Mouse (Mus musculus): ENCODE measurements around the gene Kif2c.
"Not testable (repeated sequence)": the region's sequence is repeated elsewhere in the genome, so short reads cannot be mapped to it uniquely, and the experiment has no call there.

Gene Kif2c

GRCm38 (mm10) chr4:117182759-117183096 is 289 bp upstream of the Kif2c start:
- not testable (repeated sequence) for DNase-seq

GRCm38 (mm10) chr4:117169936-117170335 is 12.5 kb downstream of the Kif2c start:
- DNase-seq: no peak

- no peak for DNase-seq
These were observed 21.3 kb downstream of the Kif2c start for GRCm38 (mm10) chr4:117161183-117161582.

GRCm38 (mm10) chr4:117159666-117160065 is 22.8 kb downstream of the Kif2c start:
- DNase-seq: no peak

- DNase-seq: no peak
These were observed 26.1 kb downstream of the Kif2c start for GRCm38 (mm10) chr4:117156372-117156771.

GRCm38 (mm10) chr4:117155792-117156355 is 26.6 kb downstream of the Kif2c start, which contains the start of gene Rps8:
Rps8 (minus strand) TSS chr4:117156243.
- peak; percentile 89 for DNase-seq

- DNase-seq: no peak
These were observed 27.2 kb downstream of the Kif2c start for GRCm38 (mm10) chr4:117155020-117155791.

GRCm38 (mm10) chr4:117152714-117153113 is 29.7 kb downstream of the Kif2c start:
- no peak for DNase-seq

GRCm38 (mm10) chr4:117151416-117151815 is 31.0 kb downstream of the Kif2c start:
- DNase-seq: no peak

- no peak for DNase-seq
These were observed 32.2 kb downstream of the Kif2c start for GRCm38 (mm10) chr4:117150212-117150733.

GRCm38 (mm10) chr4:117149291-117150211 is 32.9 kb downstream of the Kif2c start:
- no peak for DNase-seq

GRCm38 (mm10) chr4:117148815-117149214 is 33.6 kb downstream of the Kif2c start:
- DNase-seq: no peak

GRCm38 (mm10) chr4:117148047-117148713 is 34.3 kb downstream of the Kif2c start:
- DNase-seq: no peak

- peak; percentile 80 for DNase-seq
These were observed 36.3 kb downstream of the Kif2c start for GRCm38 (mm10) chr4:117146176-117146575.

- DNase-seq: no peak
These were observed 37.2 kb downstream of the Kif2c start for GRCm38 (mm10) chr4:117145248-117145647.

- no peak for DNase-seq
These were observed 39.4 kb downstream of the Kif2c start for GRCm38 (mm10) chr4:117143023-117143422.

GRCm38 (mm10) chr4:117140613-117141012 is 41.8 kb downstream of the Kif2c start:
- DNase-seq: no peak

- DNase-seq: no peak
These were observed 43.2 kb downstream of the Kif2c start for GRCm38 (mm10) chr4:117139217-117139612.

- DNase-seq: no peak
These were observed 43.9 kb downstream of the Kif2c start for GRCm38 (mm10) chr4:117138295-117139216.

GRCm38 (mm10) chr4:117136034-117136433 is 46.4 kb downstream of the Kif2c start:
- no peak for DNase-seq

- DNase-seq: no peak
These were observed 47.8 kb downstream of the Kif2c start for GRCm38 (mm10) chr4:117134601-117134995.

All from layer of hippocampus, adult 9-11 months (tissue).